Mouse (Mus musculus): ENCODE results near the gene Tm7sf2. TPM values are rescaled to one million over a fixed set of nuclear protein-coding genes. Genes with fewer than 3 reads are reported as not detected.

The Tm7sf2 gene
- polyA plus RNA-seq, 1 experiment, result 115 TPM

DNA sequence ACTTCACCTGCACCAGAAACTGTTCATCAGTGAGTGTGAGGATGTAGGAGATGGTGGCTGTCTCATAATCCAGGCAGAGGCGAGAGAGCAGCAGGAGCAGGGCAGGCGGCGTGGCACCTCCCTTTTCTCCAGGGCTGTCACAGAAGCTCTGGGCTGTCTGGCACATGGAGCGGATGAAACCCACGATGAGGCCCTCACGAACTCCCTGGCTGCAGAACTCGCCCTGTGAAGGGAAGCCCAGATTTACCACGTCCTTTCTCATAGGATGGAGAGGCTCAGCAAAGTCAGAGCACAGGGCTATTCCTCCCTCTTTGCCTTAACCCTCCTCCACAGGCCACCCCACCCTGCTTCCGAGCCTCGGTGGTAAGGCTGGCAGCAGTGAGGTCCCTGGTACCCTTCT is 1.7 kb upstream of the Tm7sf2 start:
- DNase-seq (ENCODE audit: low read depth), result no peak

DNA sequence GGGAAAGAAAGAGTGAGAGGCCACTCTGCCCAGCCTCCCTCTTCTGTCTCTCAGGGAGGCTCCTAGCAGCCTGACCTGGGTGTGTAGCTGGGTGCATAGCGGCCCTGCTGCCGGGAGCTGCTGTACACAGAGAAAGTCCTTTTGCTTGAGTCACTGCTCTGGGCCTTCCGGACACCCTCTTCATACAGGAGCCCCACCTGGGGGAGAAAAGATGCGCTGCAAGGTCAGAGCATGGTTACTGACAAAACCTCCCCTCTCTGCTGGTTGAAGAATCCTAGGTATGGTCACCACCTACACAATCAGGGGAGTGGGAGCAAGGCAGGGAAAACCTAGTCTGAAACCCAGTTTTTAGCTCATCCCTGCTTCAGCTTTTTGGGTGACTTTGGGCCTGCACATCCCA is 778 bp upstream of the Tm7sf2 start:
- DNase-seq (ENCODE audit: low read depth), result no peak

DNA sequence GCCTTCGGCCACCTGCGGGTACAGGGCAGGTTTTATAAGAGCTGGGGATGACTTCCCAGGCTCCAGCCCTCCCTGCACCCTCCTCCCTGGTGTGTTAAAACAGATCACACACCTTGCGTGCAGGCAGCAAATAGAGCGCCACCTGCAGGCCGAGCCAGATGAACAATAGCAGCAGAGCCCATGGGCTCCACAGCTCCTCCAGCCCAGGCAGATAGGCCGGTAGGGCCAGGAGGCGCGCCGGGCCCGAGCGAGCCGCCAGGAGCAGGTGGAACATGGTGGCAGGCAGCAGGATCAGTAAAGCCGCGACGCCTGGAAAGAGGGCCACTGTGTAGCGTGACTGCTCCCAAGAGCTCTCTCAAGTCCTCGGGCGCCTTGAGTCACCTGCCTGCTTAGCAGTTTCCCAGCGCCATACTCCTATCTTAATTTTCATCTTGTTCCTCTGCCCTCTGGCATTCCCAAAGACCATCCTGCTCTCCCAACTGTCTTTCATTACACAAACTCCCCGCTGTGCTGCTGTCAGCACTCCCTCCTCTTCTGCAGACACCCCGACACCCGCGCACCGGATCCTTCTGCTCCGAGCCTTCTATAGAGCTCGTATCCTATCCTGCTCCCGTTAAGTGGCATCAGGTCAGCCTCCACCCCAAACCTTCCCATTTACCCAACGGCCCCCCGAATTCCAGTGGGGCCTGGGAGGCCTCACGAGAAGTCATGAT is 1.0 kb downstream of the Tm7sf2 start:
- no peak for DNase-seq (ENCODE audit: low read depth)

DNA sequence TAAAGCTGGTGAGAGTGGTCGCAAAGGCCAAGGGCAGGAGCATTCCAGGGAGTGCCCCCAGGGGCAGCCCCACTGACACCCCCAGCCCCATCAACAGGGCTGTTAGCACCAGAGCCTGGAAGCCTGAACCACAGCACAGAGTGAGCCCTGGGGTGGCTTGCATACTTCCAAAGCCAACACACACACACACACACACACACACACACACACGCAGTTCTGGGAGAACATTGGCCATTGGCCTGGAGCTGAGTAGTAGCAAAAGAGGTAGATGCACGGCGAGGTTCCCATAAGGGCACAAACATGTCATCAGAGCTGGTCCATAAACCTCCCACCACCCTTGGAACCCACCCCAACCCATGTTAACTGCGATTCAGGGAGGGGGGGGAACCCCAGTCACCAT is 1.6 kb downstream of the Tm7sf2 start:
- DNase-seq (ENCODE audit: low read depth), result no peak

DNA sequence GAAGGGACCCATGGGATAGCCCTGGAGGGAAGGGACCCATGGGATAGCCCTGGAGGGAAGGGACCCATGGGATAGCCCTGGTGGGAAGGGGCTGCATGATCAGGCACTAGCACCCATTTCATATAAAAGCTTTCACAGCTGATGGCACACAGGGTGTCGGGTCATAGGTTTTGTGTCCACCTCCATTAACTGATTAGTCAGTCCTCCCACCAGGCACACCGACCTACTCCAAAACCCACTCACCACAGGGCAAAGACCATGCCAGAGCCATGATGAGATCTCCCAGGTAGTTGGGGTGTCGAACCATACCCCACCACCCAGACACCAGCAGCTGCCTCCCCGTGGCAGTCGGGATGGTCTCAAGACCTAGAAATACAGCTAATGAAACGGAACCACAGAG is 5.1 kb downstream of the Tm7sf2 start:
- DNase-seq (ENCODE audit: low read depth), result no peak

DNA sequence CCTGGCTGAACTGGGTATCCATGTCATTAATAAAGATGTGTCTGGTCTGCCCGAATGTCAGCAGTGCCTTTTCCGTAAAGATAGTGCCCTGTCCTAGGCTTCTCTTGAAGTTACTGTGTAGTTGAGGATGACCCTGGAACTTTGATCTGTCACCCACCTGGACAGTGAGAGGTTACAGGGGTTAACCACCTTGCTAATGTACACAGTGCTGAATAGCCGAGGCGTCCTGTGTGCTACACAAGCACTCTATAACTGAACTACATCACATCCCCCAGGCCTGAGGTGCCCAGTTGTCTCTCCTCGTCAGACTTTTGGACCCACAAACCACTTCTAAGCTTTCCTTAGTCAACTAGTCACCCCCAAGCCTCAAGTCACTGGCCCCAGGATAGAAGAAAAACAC is 5.8 kb downstream of the Tm7sf2 start:
- no peak for DNase-seq (ENCODE audit: low read depth)

DNA sequence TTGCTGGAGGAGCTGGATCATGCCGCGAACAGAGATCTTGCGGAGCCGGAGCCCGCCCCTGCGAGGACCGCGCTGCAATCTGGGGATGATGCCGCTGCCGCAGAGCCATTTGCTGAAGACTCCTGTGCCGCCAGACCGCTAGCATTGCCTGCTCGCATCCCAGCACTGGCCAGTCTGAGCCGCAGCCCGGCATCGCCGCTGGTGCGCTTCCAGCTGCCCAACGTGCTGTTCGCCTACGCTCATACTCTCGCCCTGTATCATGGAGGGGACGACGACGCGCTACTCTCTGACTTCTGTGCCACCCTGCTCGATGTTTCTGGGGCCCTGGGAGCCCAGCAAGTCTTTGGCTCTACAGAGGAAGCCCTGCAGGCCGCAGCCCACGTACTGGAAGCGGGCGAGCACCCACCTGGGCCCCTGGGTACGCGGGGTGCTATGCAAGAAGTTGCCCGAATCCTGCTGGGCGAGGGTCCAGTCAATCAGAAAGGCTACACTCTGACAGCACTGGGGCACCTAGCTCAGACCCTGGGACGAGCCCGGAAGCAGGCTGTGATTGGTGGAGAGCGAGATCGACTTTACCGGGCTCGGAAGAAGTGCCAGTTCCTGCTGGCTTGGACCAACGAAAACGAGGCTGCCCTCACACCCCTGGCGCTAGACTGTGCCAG is 6.4 kb downstream of the Tm7sf2 start:
- no peak for DNase-seq (ENCODE audit: low read depth)

DNA sequence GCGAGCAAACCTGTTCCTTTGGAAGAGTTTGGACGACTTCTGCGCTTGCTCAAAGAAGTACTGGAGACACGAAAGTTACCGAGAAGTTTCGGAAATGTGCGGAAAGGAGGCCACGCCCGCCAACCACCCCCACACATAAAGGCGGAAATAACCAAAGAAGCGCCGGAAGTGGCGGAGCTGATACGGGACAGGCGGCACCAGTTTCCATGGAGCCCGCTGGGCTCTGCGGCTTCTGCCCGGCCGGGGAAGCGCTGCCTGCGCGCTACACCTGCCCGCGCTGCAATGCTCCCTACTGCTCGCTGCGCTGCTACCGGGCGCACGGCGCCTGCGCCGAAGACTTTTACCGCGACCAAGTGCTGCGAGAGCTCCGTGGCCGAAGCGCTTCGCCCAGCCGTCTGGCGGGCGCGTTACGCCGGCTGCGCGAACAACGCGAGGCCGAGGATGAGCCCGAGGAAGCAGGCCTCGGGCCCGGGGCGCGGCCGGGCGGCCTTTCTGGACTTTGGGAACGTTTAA is 7.1 kb downstream of the Tm7sf2 start, which contains the start of gene Znhit2:
TSS of gene Znhit2 (plus strand) at position 172 of the 513 bp plus-strand sequence.
- DNase-seq (ENCODE audit: low read depth), result no peak

DNA sequence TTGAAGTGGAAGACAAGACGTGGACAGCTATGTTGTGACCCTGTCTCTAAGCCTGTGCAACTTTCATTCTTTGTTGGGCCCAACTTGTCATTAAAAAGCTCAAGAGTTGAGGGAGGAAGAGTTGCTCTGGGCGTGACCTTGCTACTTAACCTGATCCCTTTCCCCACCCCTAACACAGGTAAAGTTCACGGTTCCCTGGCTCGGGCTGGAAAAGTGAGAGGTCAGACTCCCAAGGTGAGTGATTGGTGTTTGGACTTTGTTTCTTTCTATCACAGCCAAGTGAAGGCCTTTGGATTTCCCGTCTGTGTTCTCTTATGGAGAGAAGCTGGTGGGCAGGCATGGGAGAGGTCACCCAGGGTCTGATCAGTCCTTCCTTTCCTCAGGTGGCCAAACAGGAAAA is 9.2 kb downstream of the Tm7sf2 start:
- no peak for DNase-seq (ENCODE audit: low read depth)

DNA sequence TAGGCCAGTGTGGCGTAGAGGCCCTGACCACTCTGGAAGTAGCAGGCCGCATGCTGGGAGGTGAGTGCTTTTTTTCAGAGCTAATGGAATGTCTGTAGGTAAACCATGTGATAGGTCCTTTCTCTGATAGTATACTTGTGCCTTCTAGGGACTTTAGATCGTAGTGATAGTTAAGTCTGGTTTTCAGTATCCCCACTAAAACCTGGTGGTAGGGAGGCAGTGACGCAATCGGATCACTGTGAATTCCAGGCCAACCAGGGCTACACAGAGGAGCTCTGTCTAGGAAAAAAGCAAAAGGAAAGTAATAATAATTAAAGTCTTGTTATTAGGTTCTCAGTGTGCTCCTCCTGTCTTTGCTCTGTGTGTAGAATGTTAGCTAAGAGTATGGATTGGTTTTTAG is 9.7 kb downstream of the Tm7sf2 start:
- no peak for DNase-seq (ENCODE audit: low read depth)

DNA sequence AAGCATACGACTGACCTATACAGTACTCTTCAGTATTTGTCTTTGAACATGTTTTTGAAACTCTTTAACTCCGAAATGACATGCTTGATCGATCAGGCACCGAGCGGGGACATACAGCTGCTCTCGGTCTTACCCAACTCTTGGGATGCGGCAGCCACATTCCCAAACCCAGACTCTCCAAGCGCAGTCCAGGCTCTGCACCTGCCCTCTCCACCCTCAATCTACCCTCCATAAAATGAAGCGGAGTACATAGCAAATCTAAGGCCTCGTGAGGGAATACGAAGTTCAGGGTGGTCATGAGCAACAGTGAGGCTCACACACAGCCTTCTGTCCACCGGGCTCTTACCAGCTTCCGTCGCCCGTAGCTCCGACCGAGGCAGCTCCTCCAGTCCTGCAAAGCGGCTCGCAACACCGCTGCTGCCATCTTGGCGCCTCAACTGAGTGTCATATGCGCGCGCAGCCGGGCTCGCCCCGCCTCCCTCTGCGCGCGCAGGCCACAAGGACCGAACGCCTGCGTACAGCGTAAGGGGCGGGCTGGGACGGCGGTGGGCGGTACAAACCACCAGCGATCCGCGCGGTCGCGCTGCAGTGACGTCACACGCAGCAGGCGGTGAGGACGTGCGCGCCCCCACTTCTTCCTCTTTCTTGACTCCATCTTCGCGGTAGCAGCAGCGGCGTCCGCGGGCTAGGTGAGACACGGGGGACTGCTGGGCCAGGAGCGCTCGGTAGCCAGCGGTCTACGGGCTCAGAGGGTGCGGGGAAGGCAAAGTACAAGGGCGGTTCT is 10.7 kb downstream of the Tm7sf2 start, which contains the start of the genes Mrpl49 and Fau:
TSS of gene Mrpl49 (minus strand) at position 473 of the 784 bp plus-strand sequence.
TSS of gene Fau (plus strand) at position 532 of the 784 bp plus-strand sequence.
- DNase-seq (ENCODE audit: low read depth), result no peak

DNA sequence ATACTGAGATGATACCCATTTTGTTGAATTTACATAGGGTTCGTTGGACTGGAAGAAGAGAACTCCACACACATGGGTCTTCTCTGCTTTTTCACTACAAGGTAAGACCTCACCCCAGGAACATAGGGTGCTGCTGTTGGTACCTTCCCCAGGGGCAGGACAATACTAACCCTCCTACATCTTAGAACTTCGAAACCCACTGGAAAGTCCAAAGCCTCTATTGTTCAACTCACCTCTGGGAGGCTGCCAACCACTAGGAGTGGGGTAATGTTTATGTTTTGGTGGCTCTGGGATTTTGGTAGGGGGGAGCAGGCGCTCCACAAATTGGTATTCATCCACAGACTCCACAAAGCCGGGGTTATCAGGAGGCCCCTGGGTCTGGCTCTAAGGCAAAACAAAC is 11.5 kb downstream of the Tm7sf2 start:
- DNase-seq (ENCODE audit: low read depth), result no peak

DNA sequence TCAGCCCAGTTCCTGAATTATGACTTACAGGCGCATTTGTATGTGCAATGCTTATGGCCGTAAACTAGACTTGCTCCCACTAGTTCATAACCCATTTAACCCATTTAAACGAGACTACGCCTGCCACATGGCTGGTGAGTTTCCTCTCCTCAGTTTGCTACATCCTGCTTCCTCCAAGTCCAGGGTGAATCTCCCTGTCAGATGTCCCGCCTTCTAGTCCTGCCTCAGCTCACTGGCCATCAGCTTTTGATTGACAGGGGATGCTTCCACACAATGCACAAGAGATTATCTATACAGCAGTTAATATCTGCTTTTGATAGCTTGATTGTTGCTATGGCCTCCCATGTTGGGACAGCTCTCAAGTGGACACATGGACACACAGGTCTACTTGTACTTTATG is 13.9 kb downstream of the Tm7sf2 start:
- DNase-seq (ENCODE audit: low read depth), result no peak

DNA sequence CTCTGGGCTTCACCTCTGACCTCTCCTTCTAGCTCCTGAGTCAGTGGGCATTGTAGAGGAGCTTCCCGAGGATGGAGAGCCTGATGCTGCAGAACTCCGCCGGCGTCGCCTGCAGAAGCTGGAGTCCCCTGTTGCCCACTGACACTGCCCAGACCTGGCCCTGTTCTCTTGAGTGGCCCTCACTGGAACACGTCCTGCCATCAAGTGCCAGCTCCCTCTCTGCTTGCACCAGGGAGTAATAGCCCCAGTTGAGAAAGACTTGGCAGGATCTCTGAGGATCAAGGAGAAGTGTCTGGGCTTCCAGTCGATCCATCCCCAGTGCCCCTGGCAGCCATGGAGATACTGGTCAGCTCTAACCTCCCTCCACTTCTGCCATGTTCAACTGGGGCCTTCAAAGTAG is 15.7 kb downstream of the Tm7sf2 start:
- no peak for DNase-seq (ENCODE audit: low read depth)

DNA sequence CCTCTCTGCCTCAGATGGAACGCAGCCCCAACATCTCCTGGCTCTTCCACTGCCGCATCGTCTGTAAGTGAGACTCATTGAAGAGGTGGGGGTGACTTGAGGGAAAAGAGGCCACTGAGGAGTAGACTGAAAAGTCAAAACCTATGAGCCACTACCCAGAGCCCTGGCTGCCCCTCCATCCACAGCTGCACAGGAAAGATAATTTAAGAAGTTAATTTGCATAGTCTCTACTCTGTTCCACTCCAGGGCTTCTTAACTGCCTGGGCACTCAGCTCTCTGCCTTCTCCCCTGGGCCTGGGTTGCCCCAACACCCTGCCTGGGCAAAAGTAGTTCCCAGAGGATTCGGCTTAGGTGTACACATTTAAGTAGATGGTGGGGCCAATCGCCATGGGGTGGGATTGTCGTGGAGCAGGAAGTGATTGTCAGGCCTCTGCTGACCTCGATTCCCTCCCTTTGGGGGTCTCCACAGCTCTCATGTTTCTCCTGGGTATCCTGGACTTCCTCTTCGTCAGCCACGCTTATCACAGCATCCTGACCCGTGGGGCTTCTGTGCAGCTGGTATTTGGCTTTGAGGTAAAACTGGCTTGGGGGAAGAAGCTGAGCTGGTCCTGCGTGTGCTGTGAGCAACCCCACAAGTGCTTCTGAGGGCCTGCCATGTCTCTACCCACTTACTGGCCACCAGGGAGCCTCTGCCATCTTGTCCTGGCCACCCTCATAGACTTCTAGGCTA is 19.3 kb downstream of the Tm7sf2 start:
- no peak for DNase-seq (ENCODE audit: low read depth)

DNA sequence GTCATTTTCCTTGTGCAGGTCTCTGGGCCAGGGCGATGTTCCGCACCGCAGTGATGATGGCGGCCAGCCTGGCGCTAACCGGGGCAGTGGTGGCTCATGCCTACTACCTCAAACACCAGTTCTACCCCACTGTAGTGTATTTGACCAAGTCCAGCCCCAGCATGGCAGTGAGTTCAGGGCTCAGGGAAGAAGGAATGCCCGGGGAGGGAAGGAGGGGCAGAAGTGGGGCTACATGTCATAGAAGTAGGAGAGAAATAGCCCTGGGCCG is 20.3 kb downstream of the Tm7sf2 start:
- no peak for DNase-seq (ENCODE audit: low read depth)

DNA sequence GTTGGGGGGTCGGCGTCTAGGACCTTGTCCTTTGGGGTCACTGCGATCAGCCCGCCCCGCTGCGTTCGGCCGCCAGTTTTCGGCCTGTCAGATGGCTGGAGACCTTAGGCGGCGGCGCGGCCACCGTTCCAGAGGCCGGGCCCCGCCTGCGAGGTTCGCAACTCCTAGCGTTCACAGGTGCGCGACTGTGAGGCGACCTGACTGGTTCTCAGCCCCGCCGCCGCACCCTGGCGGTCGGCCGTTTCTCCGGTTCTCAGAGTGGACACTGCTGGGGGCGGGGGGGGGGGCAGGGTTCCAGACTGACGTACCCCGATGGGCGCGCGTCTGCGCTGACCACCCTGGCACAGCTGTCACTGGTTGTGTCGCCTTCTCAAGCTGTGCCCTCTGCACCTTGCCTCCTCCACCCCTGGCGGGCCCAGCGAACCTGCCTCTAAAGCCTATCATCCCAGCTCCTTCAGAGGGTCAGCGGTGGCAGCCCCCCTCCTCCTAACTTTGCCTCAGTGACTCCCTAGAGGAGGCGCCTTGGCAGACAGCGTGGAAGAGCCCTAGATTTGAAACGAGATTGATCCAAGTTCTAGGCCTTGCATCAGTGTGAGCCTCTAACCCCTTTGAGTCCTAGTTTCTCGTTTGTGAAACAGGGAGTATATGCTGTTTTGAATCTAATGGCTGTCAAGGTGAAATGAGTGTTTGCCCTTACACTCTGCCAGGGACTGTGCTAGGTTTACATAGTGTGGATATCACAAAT is 20.8 kb downstream of the Tm7sf2 start:
- no peak for DNase-seq (ENCODE audit: low read depth)

DNA sequence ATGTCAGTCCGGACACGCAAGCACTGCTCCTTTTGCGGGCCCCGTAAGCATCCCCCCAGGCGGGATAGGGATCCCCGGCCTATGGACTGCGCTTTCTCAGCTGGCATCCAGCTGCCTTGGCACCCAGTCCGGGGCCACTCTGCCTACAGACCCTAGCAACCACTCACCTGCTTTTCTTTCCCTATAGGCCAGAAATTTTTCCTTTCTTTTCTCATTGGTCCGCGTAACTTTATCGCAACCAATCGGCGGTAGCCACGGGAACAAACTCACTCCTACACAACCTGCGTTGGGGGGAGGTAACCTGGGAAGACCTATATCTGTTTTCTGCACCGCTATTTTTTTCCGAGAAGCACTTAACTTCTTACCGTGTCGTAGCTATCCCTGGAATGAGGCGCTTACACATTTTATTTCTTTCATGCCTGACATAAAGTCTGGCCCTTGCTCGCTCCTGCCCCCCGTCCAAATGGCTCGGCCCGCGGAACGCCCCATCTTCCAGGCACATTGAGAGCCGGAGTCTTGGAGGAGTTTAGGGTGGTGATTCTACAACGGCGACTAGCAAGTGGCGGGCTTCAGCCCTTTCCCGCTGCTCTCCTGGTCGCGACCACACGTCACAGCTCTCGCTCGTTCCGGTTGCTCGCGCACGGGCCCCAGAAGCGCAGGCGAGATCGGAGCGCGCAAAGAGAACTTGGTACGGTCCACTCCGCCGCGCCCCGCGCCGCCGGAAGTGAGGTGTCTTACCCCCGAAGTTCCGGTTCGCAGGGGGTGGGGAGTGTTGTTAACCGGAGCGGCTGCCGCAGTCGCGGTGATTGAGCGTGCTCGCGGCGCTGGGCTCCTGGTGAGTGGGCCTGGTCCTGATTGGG is 21.6 kb downstream of the Tm7sf2 start, which contains the start of gene Syvn1:
TSS of gene Syvn1 (plus strand) at position 283 of the 860 bp plus-strand sequence.
- peak; percentile 84 for DNase-seq (ENCODE audit: low read depth)

DNA sequence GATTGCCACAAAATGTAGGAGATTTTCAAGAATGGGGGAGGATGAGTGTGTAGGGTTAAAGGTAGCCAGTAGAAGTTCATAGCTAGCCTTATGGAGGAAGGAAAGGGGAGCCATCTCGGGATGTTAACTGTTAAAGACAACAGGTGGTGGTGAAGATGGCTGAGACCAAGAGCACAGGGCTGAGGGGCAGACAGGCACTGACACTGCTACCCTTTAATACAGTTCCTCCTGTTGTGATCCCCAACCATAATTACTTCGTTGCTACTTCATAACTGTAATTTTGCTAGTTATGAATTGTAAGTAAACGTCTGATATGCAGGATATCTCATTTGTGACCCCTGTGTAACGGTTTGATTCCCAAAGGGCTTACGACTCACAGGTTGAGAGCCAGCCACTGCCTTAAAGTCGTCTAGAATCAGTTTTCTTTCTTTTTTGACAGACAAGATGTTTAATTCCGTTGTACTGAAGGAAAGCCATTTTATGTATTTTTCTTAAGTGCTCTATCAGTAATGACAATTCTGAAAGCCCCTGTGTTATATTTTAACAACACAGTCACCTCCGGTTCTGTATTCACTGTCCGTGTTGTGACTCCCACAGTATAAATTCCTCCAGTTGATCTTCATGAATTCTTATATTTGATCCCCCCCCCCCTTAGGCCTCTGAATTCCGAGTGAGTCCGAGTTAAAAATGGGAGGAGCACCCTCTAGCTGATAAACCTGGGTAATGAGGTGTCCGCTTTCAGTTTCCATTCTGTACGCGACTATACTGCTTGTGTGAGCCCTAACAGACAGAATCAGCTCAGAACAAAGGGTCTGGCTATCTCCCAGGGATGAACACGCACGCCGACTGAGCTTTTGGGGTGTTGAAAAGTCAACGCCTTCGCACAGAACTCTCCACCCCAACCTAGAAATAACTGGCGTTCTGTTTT is 22.5 kb downstream of the Tm7sf2 start:
- no peak for DNase-seq (ENCODE audit: low read depth)
